Mouse (Mus musculus): ENCODE results near the gene Abhd2.

GRCm38 (mm10) chr7:79395186-79395585, 122.2 kb downstream of the Abhd2 start:
- TF ChIP-seq GATA1 (IDR thresholded peaks at IDR 0.05; ENCODE audit: low read length) (no peak), TAL1 (IDR thresholded peaks at IDR 0.05; ENCODE audit: low read length) (no peak)

Data from erythroblast, embryonic 14.5 days (primary cell).